Mouse (Mus musculus) midbrain, embryonic 16.5 days (tissue): ENCODE data around the gene Anapc11. TPM values are rescaled to one million over a fixed set of nuclear protein-coding genes. Genes with fewer than 3 reads are reported as not detected.
"Not testable (repeated sequence)": the region's sequence is repeated elsewhere in the genome, so short reads cannot be mapped to it uniquely, and the experiment has no call there.

Source experiments
- ATAC-seq: fragments of 200-750 bp; cut with Nextera tagmentation; 2 replicates; pipeline ENCODE4 v1.8.0; 2017; ENCODE audit warnings: moderate TSS enrichment
- H3K27ac ChIP-seq: fragments of 300-500 bp; sonication (generic); 2 replicates; pipeline ENCODE4 v1.5.1; 2014; ENCODE audit warnings: mild to moderate bottlenecking, low read length, mixed read lengths
- H3K27me3 ChIP-seq: fragments of 300-500 bp; sonication (generic); 2 replicates; pipeline ENCODE4 v1.6.1; 2014; ENCODE audit warnings: low read depth, low read length, mixed read lengths; ENCODE audit not compliant: control insufficient read depth, insufficient read depth
- H3K36me3 ChIP-seq: fragments of 300-500 bp; sonication (generic); 2 replicates; pipeline ENCODE4 v1.6.1; 2014; ENCODE audit warnings: mild to moderate bottlenecking, low read length, moderate library complexity, mixed read lengths; ENCODE audit not compliant: control insufficient read depth, insufficient read depth
- H3K4me1 ChIP-seq: fragments of 300-500 bp; sonication (generic); 2 replicates; pipeline ENCODE4 v1.6.1; 2014; ENCODE audit warnings: mild to moderate bottlenecking, low read length, mixed read lengths; ENCODE audit not compliant: control insufficient read depth, insufficient read depth
- H3K4me2 ChIP-seq: fragments of 300-500 bp; sonication (generic); 2 replicates; pipeline ENCODE4 v1.6.1; 2014; ENCODE audit warnings: mild to moderate bottlenecking, low read length, mixed read lengths
- H3K4me3 ChIP-seq: fragments of 300-500 bp; sonication (generic); 2 replicates; pipeline ENCODE4 v1.5.1; 2014; ENCODE audit warnings: low read depth, mild to moderate bottlenecking, low read length, moderate library complexity, mixed read lengths
- H3K9ac ChIP-seq: fragments of 300-500 bp; sonication (generic); 2 replicates; pipeline ENCODE4 v1.6.1; 2014; ENCODE audit warnings: low read depth, low read length, mixed read lengths
- H3K9me3 ChIP-seq: fragments of 300-500 bp; sonication (generic); replicated peaks from 2 replicates; pipeline ENCODE4 v1.6.1; 2014; ENCODE audit warnings: mild to moderate bottlenecking, low read length, mixed read lengths; ENCODE audit not compliant: control insufficient read depth, poor library complexity, severe bottlenecking
- WGBS: fragments of 180-500 bp; shearing (Covaris S2); extraction: QIAGEN DNeasy Blood & Tissue Kit; methylation state at CpG from one replicate; pipeline ENCODE4 v1.1.7; 2014; 5-methylcytosine and 5-hydroxymethylcytosine counted together
- polyA plus RNA-seq: library from polyadenylated mRNA; unstranded; fragments of >200 nt; fragmentation: Nextera tagmentation; extraction: Ambion mirVana; gene quantifications from 2 replicates; pipeline ENCODE4 v1.2.1, GENCODE M21; 2015

Gene Anapc11
- polyA plus RNA-seq, 1 experiment from 2014 or later, result 196 TPM

DNA sequence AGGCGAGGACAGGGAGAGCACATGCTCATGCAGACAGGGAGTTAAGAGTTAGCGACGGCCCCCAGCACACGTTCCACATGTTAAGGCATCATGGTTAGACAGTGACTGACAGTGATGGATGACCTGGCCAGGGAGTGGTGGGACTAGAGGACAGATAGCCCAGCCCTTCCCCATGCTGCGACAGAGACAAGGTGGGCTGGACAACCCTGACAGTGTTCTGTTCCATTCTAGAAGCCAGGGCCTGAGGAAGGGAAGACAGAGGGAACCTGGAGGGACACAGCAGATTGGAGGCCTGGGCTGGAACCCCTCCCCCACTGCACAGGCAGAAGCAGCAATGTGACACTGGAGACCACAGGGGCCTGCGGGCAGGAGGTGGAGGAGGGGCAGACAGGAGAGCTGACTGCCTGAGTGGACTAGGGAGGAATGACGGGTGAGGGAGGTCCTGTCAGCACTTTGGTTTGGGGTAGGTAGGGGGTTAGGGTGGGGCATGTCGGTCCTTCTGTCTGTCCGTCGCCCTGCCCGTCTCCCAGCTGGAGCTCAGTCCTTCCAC is 19.5 kb upstream of the Anapc11 start:
- no peak overlapping the region for H3K27ac ChIP-seq
- no peak for ATAC-seq
- H3K9ac ChIP-seq, result no peak overlapping the region
- WGBS, result 92% methylated on average over 11 of the region's 11 CpGs
- no peak overlapping the region for H3K4me2 ChIP-seq
- peaks cover 32% of the 10 kb centered on the region for H3K4me1 ChIP-seq
- H3K4me3 ChIP-seq, result no peak overlapping the region
- no peaks in the 10 kb centered on the region for H3K9me3 ChIP-seq
- H3K27me3 ChIP-seq, result no peaks in the 10 kb centered on the region
- H3K36me3 ChIP-seq, result peaks cover 19% of the 10 kb centered on the region

DNA sequence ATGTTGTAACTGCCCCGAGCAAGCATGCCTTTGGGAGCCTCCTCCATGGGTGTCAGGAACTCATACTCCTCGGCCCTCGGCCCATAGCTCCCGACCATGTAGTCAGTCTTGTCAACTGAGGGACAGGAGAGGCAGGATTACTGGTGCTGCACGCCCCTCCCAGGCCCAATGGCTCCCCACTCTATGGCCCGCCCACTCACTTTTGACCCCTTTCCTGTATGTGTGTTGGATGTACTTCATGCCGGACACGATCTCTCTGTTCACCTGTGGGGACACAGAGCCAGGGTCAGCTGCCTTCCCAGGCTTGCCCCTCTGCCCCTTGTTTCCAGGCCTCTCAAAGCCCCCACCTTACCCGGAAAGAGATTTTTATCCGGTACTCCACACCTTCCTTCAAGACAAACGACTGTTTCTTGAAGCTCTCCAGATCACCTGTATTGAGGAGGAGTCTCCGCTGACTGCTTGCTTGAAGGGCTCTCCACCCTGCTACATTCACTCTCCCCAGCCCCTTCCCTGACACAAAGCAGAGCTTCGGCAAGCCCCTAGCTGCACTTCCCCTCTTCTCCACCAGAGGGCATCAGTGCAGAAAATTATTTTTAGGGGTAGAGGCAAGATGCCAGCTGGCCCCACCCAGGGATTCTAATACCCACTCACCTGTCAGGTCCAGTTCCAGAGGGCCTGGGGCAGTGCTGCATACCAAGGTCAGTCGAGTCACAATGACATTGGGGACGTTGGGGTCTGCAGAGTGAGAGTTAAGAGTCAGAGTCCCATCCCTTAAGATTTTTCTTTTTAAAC is 18.7 kb upstream of the Anapc11 start:
- ATAC-seq, result no peak
- 62% methylated on average over 15 of the region's 15 CpGs for WGBS
- Histone ChIP-seq H3K4me3 (peak overlapping the region; percentile 86), H3K4me2 (peak overlapping the region; percentile 99), H3K27me3 (no peaks in the 10 kb centered on the region), H3K9me3 (no peaks in the 10 kb centered on the region), H3K4me1 (peaks cover 24% of the 10 kb centered on the region), H3K27ac (peak overlapping the region; percentile 90), H3K9ac (peak overlapping the region; percentile 99), H3K36me3 (peaks cover 19% of the 10 kb centered on the region)

DNA sequence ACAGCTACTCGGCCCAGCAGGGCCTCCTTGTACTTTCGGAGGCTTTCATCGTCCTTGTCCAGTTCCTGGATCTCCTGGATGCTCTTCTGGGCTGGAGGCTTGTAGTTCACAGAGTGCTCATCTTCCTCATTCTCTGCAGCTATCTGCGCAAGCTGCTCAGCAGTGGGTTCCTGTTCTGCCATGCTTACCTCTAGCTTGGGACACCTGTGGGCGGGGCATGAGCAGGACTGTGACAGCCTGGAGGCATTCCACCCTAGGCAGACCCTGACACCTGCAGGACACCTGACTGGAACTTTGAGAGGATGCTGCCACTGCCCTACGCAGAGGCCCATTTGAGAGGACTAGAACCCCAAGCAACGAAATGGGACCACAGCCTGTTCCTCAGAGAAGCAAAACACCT is 18.0 kb upstream of the Anapc11 start:
- H3K4me3 ChIP-seq, result peak overlapping the region; percentile 86
- peak overlapping the region; percentile 99 for H3K4me2 ChIP-seq
- H3K27me3 ChIP-seq, result no peaks in the 10 kb centered on the region
- peaks cover 23% of the 10 kb centered on the region for H3K4me1 ChIP-seq
- ATAC-seq, result no peak
- H3K9ac ChIP-seq, result peak overlapping the region; percentile 99
- no peaks in the 10 kb centered on the region for H3K9me3 ChIP-seq
- H3K27ac ChIP-seq, result peak overlapping the region; percentile 90
- peaks cover 19% of the 10 kb centered on the region for H3K36me3 ChIP-seq
- 61% methylated on average over 7 of the region's 7 CpGs for WGBS

DNA sequence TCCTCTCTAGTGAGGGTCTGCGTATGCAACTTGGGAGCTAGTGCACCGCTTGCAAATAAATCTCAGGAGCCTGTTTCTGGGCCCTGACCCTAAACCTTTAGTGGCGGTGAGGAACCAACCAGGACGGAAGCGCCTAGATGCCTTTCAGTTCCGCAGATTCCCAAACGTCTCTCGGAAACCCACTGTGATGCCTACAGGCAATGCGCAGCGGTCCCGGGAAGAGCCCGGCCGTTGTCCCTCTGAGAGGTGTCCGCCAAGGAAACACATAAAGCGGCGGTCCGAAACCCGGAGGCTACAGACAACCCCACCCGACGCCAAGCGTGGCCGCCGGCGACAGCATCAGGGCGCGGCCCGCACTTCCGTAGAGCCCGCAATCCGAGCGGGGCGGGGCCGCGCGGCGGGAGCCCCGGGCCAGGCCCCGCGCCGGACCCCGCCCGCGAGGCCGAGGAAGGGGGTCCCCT is 17.3 kb upstream of the Anapc11 start:
- Histone ChIP-seq H3K9me3 (no peaks in the 10 kb centered on the region), H3K4me1 (peaks cover 23% of the 10 kb centered on the region), H3K9ac (peak overlapping the region; percentile 99), H3K4me2 (peak overlapping the region; percentile 99), H3K4me3 (peak overlapping the region; percentile 86), H3K27ac (peak overlapping the region; percentile 90), H3K36me3 (peaks cover 20% of the 10 kb centered on the region), H3K27me3 (no peaks in the 10 kb centered on the region)
- under 1% methylated on average over 37 of the region's 44 CpGs for WGBS
- peak; percentile 40 for ATAC-seq

DNA sequence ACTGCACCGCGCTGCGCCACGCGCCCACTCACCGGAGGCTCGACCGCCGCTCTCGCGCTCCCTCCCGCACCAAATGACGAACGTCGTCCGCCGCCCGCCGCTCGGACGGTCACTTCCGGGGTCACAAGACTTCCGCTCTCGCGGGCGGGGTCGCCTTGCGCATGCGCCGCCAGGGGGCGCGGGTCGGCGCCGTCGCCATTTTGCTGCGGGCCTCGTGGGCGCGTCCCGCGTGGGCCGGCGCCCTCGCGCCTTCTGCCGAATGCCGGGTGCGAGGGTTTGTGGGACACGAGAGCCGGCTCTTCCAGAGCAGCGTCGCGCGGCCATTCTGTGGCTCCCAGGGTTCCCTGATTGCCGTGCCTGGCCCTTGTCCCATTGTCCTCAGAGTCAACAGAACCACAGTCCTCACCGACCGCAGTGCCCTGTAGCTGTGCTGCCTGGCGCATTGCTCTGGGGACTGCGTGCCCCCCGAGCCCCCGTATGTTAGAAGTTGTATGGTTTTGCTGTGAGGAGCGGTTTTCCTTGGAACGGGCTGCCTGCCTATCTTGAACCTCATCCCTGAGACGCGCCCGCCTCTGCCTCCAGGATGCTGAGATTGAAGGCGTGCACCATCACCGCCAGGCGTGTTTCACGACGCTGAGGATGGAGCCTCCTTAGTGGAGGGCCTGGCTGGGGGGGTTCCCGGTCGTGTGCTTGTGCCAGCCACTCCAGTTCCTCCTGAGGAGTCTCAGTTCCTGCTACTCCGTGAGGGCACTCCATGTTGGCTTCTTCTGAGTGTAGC is 16.5 kb upstream of the Anapc11 start, which contains the start of gene Arhgdia:
Gene Arhgdia, minus strand, starts transcription at position 135 of the 778 bp plus-strand sequence.
- H3K9me3 ChIP-seq, result no peaks in the 10 kb centered on the region
- H3K4me2 ChIP-seq, result peak within 1 kb of the TSS; percentile 99
- H3K9ac ChIP-seq, result peak within 1 kb of the TSS; percentile 99
- ATAC-seq, result peak; percentile 70
- H3K27me3 ChIP-seq, result no peaks in the 10 kb centered on the region
- peaks cover 20% of the 10 kb centered on the region for H3K36me3 ChIP-seq
- H3K4me3 ChIP-seq, result peak within 1 kb of the TSS; percentile 86
- WGBS, result 3% methylated on average over 74 of the region's 75 CpGs
- H3K4me1 ChIP-seq, result peaks cover 23% of the 10 kb centered on the region
- peak within 1 kb of the TSS; percentile 90 for H3K27ac ChIP-seq

DNA sequence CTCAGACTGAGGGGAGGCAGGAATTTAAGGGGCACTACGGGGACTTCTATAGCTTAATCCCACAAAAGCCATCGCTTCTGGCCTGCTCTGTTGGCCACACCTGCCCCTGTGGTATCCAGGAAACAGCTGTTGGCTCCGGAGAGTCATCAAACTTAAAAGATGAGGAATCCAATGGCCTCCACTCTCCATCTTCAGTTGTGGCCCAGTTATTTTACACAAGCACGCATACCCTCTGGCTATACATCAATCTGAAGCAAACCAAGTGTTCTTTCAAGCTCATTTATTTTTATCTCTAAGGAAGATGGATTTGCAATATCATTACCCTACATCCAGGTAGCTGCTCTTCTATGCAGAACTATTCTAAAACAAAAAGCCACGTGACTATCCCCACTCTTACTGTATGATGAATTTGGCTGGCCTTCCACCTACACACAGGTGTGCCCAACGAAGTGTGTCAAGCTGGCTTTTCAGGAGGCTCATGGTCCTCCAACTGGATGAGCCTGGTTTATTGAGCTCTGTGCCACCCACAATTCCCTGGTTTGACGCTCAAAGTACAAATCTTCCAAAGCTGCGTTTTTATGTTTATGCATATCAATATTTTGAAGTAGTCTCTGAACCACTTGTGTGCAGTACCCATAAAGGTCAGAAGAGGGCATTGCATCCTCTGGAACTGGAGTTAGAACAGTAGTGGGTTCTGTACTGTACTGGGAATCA is 15.8 kb upstream of the Anapc11 start:
- H3K9me3 ChIP-seq, result no peaks in the 10 kb centered on the region
- H3K27me3 ChIP-seq, result no peaks in the 10 kb centered on the region
- 69% methylated on average over 8 of the region's 8 CpGs for WGBS
- peak overlapping the region; percentile 99 for H3K9ac ChIP-seq
- peaks cover 23% of the 10 kb centered on the region for H3K36me3 ChIP-seq
- peak overlapping the region; percentile 90 for H3K27ac ChIP-seq
- H3K4me3 ChIP-seq, result peak overlapping the region; percentile 86
- H3K4me2 ChIP-seq, result peak overlapping the region; percentile 72
- ATAC-seq, result no peak
- peaks cover 23% of the 10 kb centered on the region for H3K4me1 ChIP-seq

DNA sequence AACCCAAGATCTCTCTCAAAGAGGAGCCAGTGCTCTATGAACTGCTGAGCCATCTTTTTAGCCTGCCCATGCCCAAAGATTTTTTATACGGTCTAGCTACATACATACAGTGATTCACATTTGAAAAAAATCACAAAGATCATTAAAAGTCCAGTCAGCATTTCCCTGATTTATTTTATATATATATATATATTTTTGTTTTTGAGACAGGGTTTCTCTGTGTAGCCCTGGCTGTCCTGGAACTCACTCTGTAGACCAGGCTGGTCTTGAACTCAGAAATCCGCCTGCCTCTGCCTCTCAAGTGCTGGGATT is 15.3 kb upstream of the Anapc11 start:
- peaks cover 22% of the 10 kb centered on the region for H3K36me3 ChIP-seq
- not testable (repeated sequence) for ATAC-seq

DNA sequence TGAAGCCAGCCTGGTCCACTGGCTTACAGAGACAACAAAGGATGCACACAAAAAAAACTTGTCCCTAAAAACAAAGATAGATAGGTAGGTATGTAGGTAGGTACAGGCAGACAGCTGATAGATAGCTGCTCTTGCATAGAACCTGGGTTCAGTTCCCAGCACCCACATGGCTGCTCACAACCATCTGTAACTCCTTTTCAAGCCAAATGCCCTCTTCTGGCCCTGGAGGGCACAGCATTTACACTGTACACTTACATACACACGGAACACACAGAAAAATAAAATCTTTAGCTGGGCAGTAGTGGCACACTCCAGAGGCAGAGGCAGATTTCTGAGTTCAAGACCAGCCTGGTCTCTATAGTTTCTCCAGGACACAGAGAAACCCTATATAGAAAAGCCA is 14.3 kb upstream of the Anapc11 start:
- Histone ChIP-seq H3K9ac (no peak overlapping the region), H3K27ac (no peak overlapping the region), H3K27me3 (no peaks in the 10 kb centered on the region), H3K4me1 (peaks cover 23% of the 10 kb centered on the region), H3K9me3 (no peaks in the 10 kb centered on the region), H3K36me3 (peaks cover 18% of the 10 kb centered on the region), H3K4me2 (no peak overlapping the region), H3K4me3 (no peak overlapping the region)
- 87% methylated on average over 1 of the region's 1 CpGs for WGBS
- no peak for ATAC-seq

More for the DNA sequence above, 15.3 kb upstream of the Anapc11 start:
- not testable (repeated sequence) for H3K9ac ChIP-seq, H3K4me2 ChIP-seq, H3K27me3 ChIP-seq, H3K9me3 ChIP-seq, H3K4me3 ChIP-seq
- 95% methylated on average over 2 of the region's 2 CpGs for WGBS
- Histone ChIP-seq H3K4me1 (peaks cover 23% of the 10 kb centered on the region), H3K27ac (peak overlapping the region; percentile 90; the same call in 1 of the 2 replicates)
